Mouse (Mus musculus): ENCODE measurements at regions not wholly inside any gene's neighbourhood (a gene's known extent, or its start where the extent isn't known, plus 50 kb on each side); places are given as distances from the start of the nearest gene placed in this dataset.

DNA sequence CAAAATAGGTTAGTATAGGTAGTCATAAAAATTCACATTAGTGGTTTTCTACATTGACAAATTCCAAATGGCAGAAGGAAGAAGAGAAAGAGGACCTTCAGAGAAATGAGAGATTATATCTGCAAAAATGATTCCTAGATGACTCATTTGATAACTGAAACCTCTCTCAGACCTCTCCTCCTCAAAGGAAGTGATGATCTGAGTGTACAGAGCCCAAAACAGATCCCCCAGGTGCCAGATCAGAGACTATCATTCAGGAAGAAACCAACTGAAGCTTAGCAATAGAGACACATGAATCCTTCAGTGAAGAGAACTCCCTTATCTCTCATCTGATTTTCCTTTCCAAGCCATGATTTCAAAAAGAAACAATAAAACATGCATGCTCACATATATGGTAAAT, 234.0 kb upstream of the Intu start:
- TF ChIP-seq CTCF (IDR thresholded peaks at IDR 0.05; ENCODE audit: low read depth, low read length) (no peak), POLR2A (IDR thresholded peaks at IDR 0.05; ENCODE audit: borderline replicate concordance, low read depth, low read length) (no peak)
